Mouse (Mus musculus) kidney, embryonic 16.5 days (tissue): ENCODE measurements around the gene Nfkbiz. TPM values are rescaled to one million over a fixed set of nuclear protein-coding genes. Genes with fewer than 3 reads are reported as not detected.

Experiments used
- ATAC-seq: fragments of 200-750 bp; cut with Nextera tagmentation; 2 replicates; pipeline ENCODE4 v1.8.0; 2017; ENCODE audit warnings: moderate TSS enrichment; ENCODE audit not compliant: low FRiP score, low TSS enrichment
- H3K27ac ChIP-seq: fragments of 300-500 bp; sonication (generic); 2 replicates; pipeline ENCODE4 v1.5.1; 2014; ENCODE audit warnings: low read length
- H3K27me3 ChIP-seq: fragments of 300-500 bp; sonication (generic); 2 replicates; pipeline ENCODE4 v1.6.1; 2014; ENCODE audit warnings: low read length, control low read depth, mixed read lengths; ENCODE audit not compliant: insufficient read depth
- H3K36me3 ChIP-seq: fragments of 300-500 bp; sonication (generic); 2 replicates; pipeline ENCODE4 v1.6.1; 2014; ENCODE audit warnings: low read length, control low read depth, mixed read lengths; ENCODE audit not compliant: insufficient read depth
- H3K4me1 ChIP-seq: fragments of 300-500 bp; sonication (generic); 2 replicates; pipeline ENCODE4 v1.6.1; 2014; ENCODE audit warnings: low read length, control low read depth, mixed read lengths; ENCODE audit not compliant: insufficient read depth
- H3K4me2 ChIP-seq: fragments of 300-500 bp; sonication (generic); replicated peaks from 2 replicates; pipeline ENCODE4 v1.6.1; 2014; ENCODE audit warnings: low read depth, low read length
- H3K4me3 ChIP-seq: fragments of 300-500 bp; sonication (generic); 2 replicates; pipeline ENCODE4 v1.5.1; 2014; ENCODE audit warnings: mild to moderate bottlenecking, low read length
- H3K9ac ChIP-seq: fragments of 300-500 bp; sonication (generic); replicated peaks from 2 replicates; pipeline ENCODE4 v1.6.1; 2014; ENCODE audit warnings: low read length
- H3K9me3 ChIP-seq: fragments of 300-500 bp; sonication (generic); 2 replicates; pipeline ENCODE4 v1.6.1; 2016; ENCODE audit warnings: low read length, control low read depth
- WGBS: fragments of 180-500 bp; shearing (Covaris S2); extraction: QIAGEN DNeasy Blood & Tissue Kit; methylation state at CpG from one replicate; pipeline ENCODE4 v1.1.7; 2014; 5-methylcytosine and 5-hydroxymethylcytosine counted together
- polyA plus RNA-seq: library from polyadenylated mRNA; unstranded; fragments of >200 nt; fragmentation: Nextera tagmentation; extraction: Ambion mirVana; gene quantifications from 2 replicates; pipeline ENCODE4 v1.2.1, GENCODE M21; 2015

Nfkbiz gene
- polyA plus RNA-seq, 1 experiment from 2014 or later: 5.1 TPM

DNA sequence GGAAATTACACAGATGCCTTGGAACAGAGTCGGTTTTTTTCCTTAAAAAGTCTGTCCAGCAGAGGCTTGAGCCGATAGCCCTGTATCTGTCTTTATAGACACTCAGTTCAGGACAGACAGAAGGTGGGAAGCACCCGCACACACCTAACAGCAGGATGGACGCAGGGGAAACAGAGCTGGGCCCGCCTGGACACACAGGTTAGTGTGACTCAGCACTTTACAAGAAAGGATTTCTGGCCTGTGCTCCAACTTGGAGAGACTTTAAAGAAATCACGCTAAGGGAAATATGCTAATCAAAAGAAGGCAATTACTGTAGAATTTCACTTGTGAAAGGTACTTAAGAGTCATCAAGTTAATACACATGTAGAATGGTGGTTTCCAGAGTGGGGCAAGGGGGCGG, 54.3 kb downstream of the Nfkbiz start:
- H3K4me3 ChIP-seq: no peak overlapping the region
- 80% methylated on average over 7 of the region's 7 CpGs for WGBS
- H3K27ac ChIP-seq: no peak overlapping the region
- H3K9me3 ChIP-seq: no peaks in the 10 kb centered on the region
- no peak for ATAC-seq
- no peak overlapping the region for H3K4me2 ChIP-seq
- no peak overlapping the region for H3K9ac ChIP-seq
- no peaks in the 10 kb centered on the region for H3K36me3 ChIP-seq
- no peaks in the 10 kb centered on the region for H3K27me3 ChIP-seq
- H3K4me1 ChIP-seq: no peaks in the 10 kb centered on the region

DNA sequence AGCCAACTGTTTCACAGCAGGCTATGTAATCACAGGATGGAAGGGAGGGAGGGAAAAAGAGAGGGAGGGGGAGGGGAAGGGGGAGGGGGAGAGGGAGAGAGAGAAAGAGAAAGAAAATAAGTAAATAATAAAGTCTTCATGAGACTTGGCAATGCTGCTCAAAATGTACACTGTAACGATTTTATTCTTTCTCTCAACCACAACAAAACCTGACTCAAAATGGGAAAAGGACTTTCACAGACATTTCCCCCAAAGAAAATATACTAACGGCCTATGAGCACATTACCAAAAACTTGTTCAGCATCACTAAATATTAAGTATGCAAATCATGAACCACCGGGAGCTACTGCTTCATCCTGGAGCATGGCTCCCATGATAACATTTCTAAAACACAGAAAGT, 54.8 kb downstream of the Nfkbiz start:
- Histone ChIP-seq H3K4me2 (no peak overlapping the region), H3K9me3 (no peaks in the 10 kb centered on the region), H3K9ac (no peak overlapping the region), H3K27ac (no peak overlapping the region), H3K4me1 (no peaks in the 10 kb centered on the region), H3K27me3 (no peaks in the 10 kb centered on the region), H3K36me3 (no peaks in the 10 kb centered on the region), H3K4me3 (no peak overlapping the region)
- WGBS: 71% methylated on average over 3 of the region's 3 CpGs
- ATAC-seq: no peak

DNA sequence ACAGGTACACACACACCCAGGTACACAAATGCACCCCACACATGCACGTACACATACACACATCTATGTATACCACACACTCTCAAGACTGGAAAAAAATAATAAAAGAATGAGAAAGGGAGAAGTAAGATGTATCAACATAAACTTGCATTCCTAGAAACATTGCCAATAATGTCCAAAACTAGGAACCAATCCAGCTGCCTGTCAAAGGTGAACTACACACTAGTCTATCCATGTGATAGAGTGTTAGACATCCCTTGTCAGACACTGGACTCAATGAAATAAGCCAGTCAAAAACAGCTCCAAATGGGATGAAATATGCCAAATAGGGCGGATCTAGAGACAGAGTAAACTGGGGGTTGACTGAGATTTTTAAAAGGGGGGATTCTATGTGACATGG, 55.8 kb downstream of the Nfkbiz start:
- WGBS: 92% methylated on average over 2 of the region's 2 CpGs
- H3K4me3 ChIP-seq: no peak overlapping the region
- no peak overlapping the region for H3K27ac ChIP-seq
- no peaks in the 10 kb centered on the region for H3K9me3 ChIP-seq
- H3K27me3 ChIP-seq: no peaks in the 10 kb centered on the region
- ATAC-seq: no peak
- no peak overlapping the region for H3K9ac ChIP-seq
- H3K4me1 ChIP-seq: no peaks in the 10 kb centered on the region
- no peak overlapping the region for H3K4me2 ChIP-seq
- no peaks in the 10 kb centered on the region for H3K36me3 ChIP-seq

DNA sequence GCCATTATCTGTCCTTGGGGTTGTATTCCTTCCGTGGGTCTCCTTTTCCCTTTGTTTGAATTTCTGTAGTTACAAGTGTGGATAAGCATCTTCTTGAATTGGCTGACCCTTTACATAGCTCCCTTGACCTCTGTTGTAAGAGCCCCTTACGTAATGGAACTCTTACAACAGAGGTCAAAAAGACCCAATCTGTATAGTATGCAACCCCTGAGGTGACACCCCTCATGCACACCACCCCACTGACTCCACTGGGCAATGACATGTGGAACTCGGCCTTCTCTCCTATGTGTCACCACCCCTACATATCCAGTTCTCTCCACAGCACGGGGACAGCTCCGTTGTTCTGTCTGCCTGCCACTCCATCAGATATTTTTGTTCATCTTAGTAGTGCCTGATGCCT, 56.9 kb downstream of the Nfkbiz start:
- ATAC-seq: no peak
- Histone ChIP-seq H3K9me3 (no peaks in the 10 kb centered on the region), H3K4me1 (no peaks in the 10 kb centered on the region), H3K27me3 (no peaks in the 10 kb centered on the region), H3K27ac (no peak overlapping the region), H3K4me3 (no peak overlapping the region), H3K9ac (no peak overlapping the region), H3K36me3 (no peaks in the 10 kb centered on the region), H3K4me2 (no peak overlapping the region)
- 63% methylated on average over 5 of the region's 5 CpGs for WGBS

DNA sequence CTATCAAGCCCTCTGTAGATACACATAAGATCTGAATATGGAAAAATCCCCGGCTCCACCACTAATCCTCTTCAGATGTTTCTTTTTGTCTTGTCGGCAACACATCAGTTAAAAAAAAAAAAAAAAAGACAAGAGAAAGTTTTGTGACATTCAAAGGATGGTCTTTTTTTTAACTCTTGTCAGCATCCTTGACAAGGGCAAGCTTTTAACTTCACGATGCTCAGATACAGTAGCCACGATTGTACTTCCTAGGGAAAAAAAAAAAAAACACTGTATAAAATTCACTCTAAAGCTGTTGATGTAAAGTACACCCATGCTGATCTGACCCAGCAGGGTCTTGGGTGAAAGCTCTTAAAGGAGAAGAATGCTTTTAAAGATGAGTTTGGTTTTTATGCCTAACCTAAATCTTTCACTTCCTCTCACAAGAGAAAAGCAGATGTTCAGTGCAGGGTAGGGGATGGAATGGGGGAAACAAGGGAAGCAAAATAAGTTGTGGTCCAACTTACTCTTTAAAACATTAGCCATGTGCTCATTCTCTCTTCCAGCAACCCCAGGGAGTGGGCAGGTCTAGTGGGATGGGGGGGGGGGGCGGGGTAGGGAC, 57.6 kb downstream of the Nfkbiz start:
- Histone ChIP-seq H3K27me3 (no peaks in the 10 kb centered on the region), H3K27ac (no peak overlapping the region), H3K9ac (no peak overlapping the region), H3K4me2 (no peak overlapping the region), H3K36me3 (no peaks in the 10 kb centered on the region), H3K4me1 (no peaks in the 10 kb centered on the region), H3K4me3 (no peak overlapping the region), H3K9me3 (no peaks in the 10 kb centered on the region)
- ATAC-seq: no peak
- 43% methylated on average over 5 of the region's 5 CpGs for WGBS

DNA sequence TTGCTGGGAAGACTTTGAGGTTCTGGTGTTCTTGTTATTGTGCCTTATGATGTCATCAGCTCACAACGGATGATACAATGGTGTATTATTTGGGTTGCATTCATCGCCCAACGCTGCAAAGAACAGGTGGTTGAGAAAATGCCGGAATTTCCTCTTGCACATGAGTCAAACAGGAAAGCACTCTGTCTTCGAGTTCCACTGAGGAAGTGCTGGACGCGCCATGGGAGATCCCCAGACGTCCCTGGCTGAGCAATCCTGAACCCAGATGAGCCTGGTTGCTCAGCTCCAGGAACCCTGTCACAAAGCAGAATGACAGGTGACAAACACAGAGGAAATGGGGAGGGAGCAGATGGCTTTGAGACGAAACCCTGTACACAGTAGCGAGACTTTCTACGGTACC, 62.4 kb downstream of the Nfkbiz start:
- 69% methylated on average over 11 of the region's 11 CpGs for WGBS

DNA sequence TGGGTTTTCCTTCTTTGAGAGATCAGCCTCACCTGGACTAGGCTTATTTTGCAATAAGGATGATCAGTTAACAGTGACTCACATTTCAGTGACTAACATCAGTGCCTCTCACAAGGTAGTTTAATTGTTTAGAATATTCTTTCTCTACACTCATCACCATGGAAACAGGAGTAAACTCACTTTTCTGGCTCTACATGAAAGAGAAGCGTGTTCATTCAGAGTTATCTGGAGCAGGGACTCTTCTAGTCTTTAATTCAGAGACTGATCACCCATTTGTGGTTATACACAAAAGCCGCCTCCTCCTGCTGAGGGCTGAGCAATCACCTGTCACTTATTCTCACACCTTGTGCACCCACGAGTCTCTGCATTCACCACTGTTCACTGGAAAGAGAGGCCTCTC, 68.5 kb downstream of the Nfkbiz start:
- ATAC-seq: no peak
- H3K36me3 ChIP-seq: no peaks in the 10 kb centered on the region
- peaks cover under 1% of the 10 kb centered on the region for H3K9me3 ChIP-seq
- 83% methylated on average over 3 of the region's 3 CpGs for WGBS
- no peak overlapping the region for H3K27ac ChIP-seq
- no peaks in the 10 kb centered on the region for H3K4me1 ChIP-seq
- H3K9ac ChIP-seq: no peak overlapping the region
- H3K4me2 ChIP-seq: no peak overlapping the region
- no peak overlapping the region for H3K4me3 ChIP-seq
- no peaks in the 10 kb centered on the region for H3K27me3 ChIP-seq

More for the DNA sequence above, 62.4 kb downstream of the Nfkbiz start:
- H3K9me3 ChIP-seq: no peaks in the 10 kb centered on the region
- no peak overlapping the region for H3K9ac ChIP-seq
- H3K4me3 ChIP-seq: no peak overlapping the region
- H3K4me2 ChIP-seq: no peak overlapping the region
- H3K27ac ChIP-seq: no peak overlapping the region
- H3K4me1 ChIP-seq: no peaks in the 10 kb centered on the region
- 0 out of 2 replicates have a peak, but pooled peaks have one; percentile 23 for ATAC-seq
- H3K27me3 ChIP-seq: no peaks in the 10 kb centered on the region
- H3K36me3 ChIP-seq: no peaks in the 10 kb centered on the region

Other genes with a start within 250 kb of the Nfkbiz start
- gene Nxpe3, start 56.4 kb upstream of the Nfkbiz start, polyA plus RNA-seq: 2.1 and 2.2 TPM in 2 replicates
- gene Cep97, start 96.0 kb upstream of the Nfkbiz start, polyA plus RNA-seq: 12.0 and 13.9 TPM in 2 replicates
- 611 and 649 TPM in 2 replicates for gene Rpl24, start 127.4 kb upstream of the Nfkbiz start, polyA plus RNA-seq
- 16.5 and 18.9 TPM in 2 replicates for gene Zbtb11, start 135.0 kb upstream of the Nfkbiz start, polyA plus RNA-seq
- 210 and 217 TPM in 2 replicates for gene Pcnp, start 190.8 kb upstream of the Nfkbiz start, polyA plus RNA-seq
- gene Trmt10c, start 198.9 kb upstream of the Nfkbiz start, polyA plus RNA-seq: 27.8 and 28.6 TPM in 2 replicates
- 24.6 and 27.2 TPM in 2 replicates for gene Senp7, start 209.4 kb upstream of the Nfkbiz start, polyA plus RNA-seq